Mouse (Mus musculus) lung, embryonic 14.5 days (tissue): ENCODE data around the gene Chrm1. TPM values are rescaled to one million over a fixed set of nuclear protein-coding genes. Genes with fewer than 3 reads are reported as not detected.

ENCODE experiments used
- ATAC-seq: fragments of 200-750 bp; cut with Nextera tagmentation; 2 replicates; pipeline ENCODE4 v1.8.0; 2017; ENCODE audit warnings: mild to moderate bottlenecking, moderate TSS enrichment, moderate library complexity; ENCODE audit not compliant: insufficient read depth
- DNase-seq: peaks from one replicate; pipeline ENCODE4 v3.0.0-alpha.2; 2015
- H3K27ac ChIP-seq: fragments of 300-500 bp; sonication (generic); 2 replicates; pipeline ENCODE4 v1.5.1; 2014; ENCODE audit warnings: low read depth, mild to moderate bottlenecking, moderate library complexity
- H3K27me3 ChIP-seq: fragments of 300-500 bp; sonication (generic); 2 replicates; pipeline ENCODE4 v1.6.1; 2014; ENCODE audit warnings: low read length, control low read depth; ENCODE audit not compliant: insufficient read depth
- H3K36me3 ChIP-seq: fragments of 300-500 bp; sonication (generic); 2 replicates; pipeline ENCODE4 v1.6.1; 2014; ENCODE audit warnings: control low read depth; ENCODE audit not compliant: insufficient read depth
- H3K4me1 ChIP-seq: fragments of 300-500 bp; sonication (generic); 2 replicates; pipeline ENCODE4 v1.6.1; 2014; ENCODE audit warnings: antibody characterized with exemption, control low read depth; ENCODE audit not compliant: insufficient read depth
- H3K4me2 ChIP-seq: fragments of 300-500 bp; sonication (generic); 2 replicates; pipeline ENCODE4 v1.6.1; 2014; ENCODE audit warnings: mild to moderate bottlenecking
- H3K4me3 ChIP-seq: fragments of 300-500 bp; sonication (generic); 2 replicates; pipeline ENCODE4 v1.5.1; 2014; ENCODE audit warnings: low read depth, low read length
- H3K9ac ChIP-seq: fragments of 300-500 bp; sonication (generic); 2 replicates; pipeline ENCODE4 v1.6.1; 2014
- H3K9me3 ChIP-seq: fragments of 300-500 bp; sonication (generic); 2 replicates; pipeline ENCODE4 v1.6.1; 2016; ENCODE audit warnings: low read depth, low read length, control low read depth
- CTCF ChIP-seq: IDR thresholded peaks from 2 replicates; pipeline ENCODE4 v1.5.1; 2016; ENCODE audit warnings: antibody characterized with exemption, low read depth
- WGBS: fragments of 180-500 bp; shearing (Covaris S2); extraction: QIAGEN DNeasy Blood & Tissue Kit; methylation state at CpG from one replicate; pipeline ENCODE4 v1.1.7; 2014; 5-methylcytosine and 5-hydroxymethylcytosine counted together
- polyA plus RNA-seq: library from polyadenylated mRNA; unstranded; fragments of >200 nt; fragmentation: Nextera tagmentation; extraction: Ambion mirVana; gene quantifications from 2 replicates; pipeline ENCODE4 v1.2.1, GENCODE M21; 2014

The Chrm1 gene
- polyA plus RNA-seq, 1 experiment from 2014 or later, result 0.08 TPM

GRCm38 (mm10) chr19:8702458-8702857, 38.9 kb downstream of the Chrm1 start:
- TF ChIP-seq CTCF, result no peak
- DNase-seq (peak; percentile 23), ATAC-seq (no peak)
- H3K36me3 ChIP-seq, result peaks cover 13% of the 10 kb centered on the region
- H3K4me1 ChIP-seq, result no peaks in the 10 kb centered on the region
- no peaks in the 10 kb centered on the region for H3K9me3 ChIP-seq
- WGBS, result 63% methylated on average over 3 of the region's 3 CpGs
- no peak overlapping the region for H3K27ac ChIP-seq
- H3K4me2 ChIP-seq, result no peak overlapping the region
- H3K27me3 ChIP-seq, result no peaks in the 10 kb centered on the region
- H3K4me3 ChIP-seq, result no peak overlapping the region
- H3K9ac ChIP-seq, result no peak overlapping the region

- DNase-seq (no peak), ATAC-seq (no peak)
- 60% methylated on average over 4 of the region's 4 CpGs for WGBS
- no peak for TF ChIP-seq CTCF
- Histone ChIP-seq H3K9me3 (no peaks in the 10 kb centered on the region), H3K9ac (no peak overlapping the region), H3K27me3 (no peaks in the 10 kb centered on the region), H3K36me3 (peaks cover 24% of the 10 kb centered on the region), H3K27ac (no peak overlapping the region), H3K4me3 (no peak overlapping the region), H3K4me2 (no peak overlapping the region), H3K4me1 (no peaks in the 10 kb centered on the region)
Measured at GRCm38 (mm10) chr19:8703571-8703970, 40.0 kb downstream of the Chrm1 start.

GRCm38 (mm10) chr19:8705026-8705708, 41.6 kb downstream of the Chrm1 start:
- ATAC-seq, result no peak
- H3K9ac ChIP-seq, result no peak overlapping the region
- H3K4me2 ChIP-seq, result no peak overlapping the region
- TF ChIP-seq CTCF, result no peak
- no peaks in the 10 kb centered on the region for H3K9me3 ChIP-seq
- no peak for DNase-seq
- peaks cover 40% of the 10 kb centered on the region for H3K36me3 ChIP-seq
- H3K4me3 ChIP-seq, result no peak overlapping the region
- H3K27me3 ChIP-seq, result no peaks in the 10 kb centered on the region
- WGBS, result 76% methylated on average over 6 of the region's 6 CpGs
- no peaks in the 10 kb centered on the region for H3K4me1 ChIP-seq
- no peak overlapping the region for H3K27ac ChIP-seq

GRCm38 (mm10) chr19:8706132-8706667, 42.6 kb downstream of the Chrm1 start:
- Histone ChIP-seq H3K27me3 (no peaks in the 10 kb centered on the region), H3K4me1 (no peaks in the 10 kb centered on the region; the same call in 1 of the 2 replicates), H3K9me3 (no peaks in the 10 kb centered on the region), H3K27ac (no peak overlapping the region), H3K36me3 (peaks cover 50% of the 10 kb centered on the region), H3K4me2 (no peak overlapping the region), H3K4me3 (no peak overlapping the region), H3K9ac (no peak overlapping the region)
- TF ChIP-seq CTCF, result no peak
- 76% methylated on average over 7 of the region's 7 CpGs for WGBS
- DNase-seq (no peak), ATAC-seq (peak; percentile 29; the same call in 1 of the 2 replicates)

- Histone ChIP-seq H3K4me3 (no peak overlapping the region), H3K9ac (no peak overlapping the region), H3K27ac (no peak overlapping the region), H3K27me3 (no peaks in the 10 kb centered on the region), H3K4me1 (peaks cover 7% of the 10 kb centered on the region), H3K4me2 (no peak overlapping the region), H3K9me3 (no peaks in the 10 kb centered on the region), H3K36me3 (peaks cover 58% of the 10 kb centered on the region)
- DNase-seq (no peak), ATAC-seq (no peak)
- 92% methylated on average over 7 of the region's 7 CpGs for WGBS
- TF ChIP-seq CTCF, result no peak
Measured at GRCm38 (mm10) chr19:8706930-8707329, 43.3 kb downstream of the Chrm1 start.

- TF ChIP-seq CTCF, result no peak
- 86% methylated on average over 8 of the region's 8 CpGs for WGBS
- Histone ChIP-seq H3K27me3 (no peaks in the 10 kb centered on the region), H3K9ac (no peak overlapping the region), H3K4me3 (no peak overlapping the region), H3K4me1 (peaks cover 11% of the 10 kb centered on the region), H3K27ac (no peak overlapping the region), H3K4me2 (no peak overlapping the region), H3K9me3 (no peaks in the 10 kb centered on the region), H3K36me3 (peaks cover 66% of the 10 kb centered on the region)
- DNase-seq (no peak), ATAC-seq (no peak)
Measured at GRCm38 (mm10) chr19:8708954-8709353, 45.4 kb downstream of the Chrm1 start.

- no peaks in the 10 kb centered on the region for H3K9me3 ChIP-seq
- H3K9ac ChIP-seq, result no peak overlapping the region
- peak; percentile 56 for DNase-seq
- no peaks in the 10 kb centered on the region for H3K27me3 ChIP-seq
- no peak overlapping the region for H3K27ac ChIP-seq
- H3K4me3 ChIP-seq, result no peak overlapping the region
- peak overlapping the region; percentile 82; the same call in 1 of the 2 replicates for H3K4me2 ChIP-seq
- peaks cover 11% of the 10 kb centered on the region for H3K4me1 ChIP-seq
- WGBS, result 90% methylated on average over 2 of the region's 2 CpGs
- no peak for TF ChIP-seq CTCF
- no peak for ATAC-seq
- peaks cover 66% of the 10 kb centered on the region for H3K36me3 ChIP-seq
Measured at GRCm38 (mm10) chr19:8710057-8710456, 46.5 kb downstream of the Chrm1 start.
